Mouse (Mus musculus): ENCODE measurements around the gene Lbhd2.
A peak's percentile ranks its signal among the peaks of the same experiment; 100 is the strongest.

The Lbhd2 gene

GRCm38 (mm10) chr12:111385883-111386641, 20.5 kb upstream of the Lbhd2 start:
- DNase-seq (ENCODE audit: low read depth, low spot score), result no peak
- Histone ChIP-seq H3K27me3 (ENCODE audit: control insufficient read depth, insufficient read depth, low read length, poor library complexity, severe bottlenecking) (no peaks in the 10 kb centered on the region), H3K36me3 (ENCODE audit: control insufficient read depth, insufficient read depth, low read length, poor library complexity, severe bottlenecking) (no peaks in the 10 kb centered on the region)

GRCm38 (mm10) chr12:111386642-111387120, 19.9 kb upstream of the Lbhd2 start:
- Histone ChIP-seq H3K27me3 (ENCODE audit: control insufficient read depth, insufficient read depth, low read length, poor library complexity, severe bottlenecking) (no peaks in the 10 kb centered on the region), H3K36me3 (ENCODE audit: control insufficient read depth, insufficient read depth, low read length, poor library complexity, severe bottlenecking) (no peaks in the 10 kb centered on the region)
- no peak for DNase-seq (ENCODE audit: low read depth, low spot score)

GRCm38 (mm10) chr12:111387146-111387545, 19.5 kb upstream of the Lbhd2 start:
- no peaks in the 10 kb centered on the region for H3K27me3 ChIP-seq (ENCODE audit: control insufficient read depth, insufficient read depth, low read length, poor library complexity, severe bottlenecking)
- no peaks in the 10 kb centered on the region for H3K36me3 ChIP-seq (ENCODE audit: control insufficient read depth, insufficient read depth, low read length, poor library complexity, severe bottlenecking)
- DNase-seq (ENCODE audit: low read depth, low spot score), result no peak

GRCm38 (mm10) chr12:111394008-111394407, 12.6 kb upstream of the Lbhd2 start:
- DNase-seq (ENCODE audit: low read depth, low spot score), result no peak
- H3K36me3 ChIP-seq (ENCODE audit: control insufficient read depth, insufficient read depth, low read length, poor library complexity, severe bottlenecking), result no peaks in the 10 kb centered on the region
- H3K27me3 ChIP-seq (ENCODE audit: control insufficient read depth, insufficient read depth, low read length, poor library complexity, severe bottlenecking), result no peaks in the 10 kb centered on the region

GRCm38 (mm10) chr12:111396997-111397396, 9.6 kb upstream of the Lbhd2 start:
- no peaks in the 10 kb centered on the region for H3K27me3 ChIP-seq (ENCODE audit: control insufficient read depth, insufficient read depth, low read length, poor library complexity, severe bottlenecking)
- no peak for DNase-seq (ENCODE audit: low read depth, low spot score)
- H3K36me3 ChIP-seq (ENCODE audit: control insufficient read depth, insufficient read depth, low read length, poor library complexity, severe bottlenecking), result no peaks in the 10 kb centered on the region

GRCm38 (mm10) chr12:111401454-111402184, 5.0 kb upstream of the Lbhd2 start:
- peak; percentile 68 for DNase-seq (ENCODE audit: low read depth, low spot score)
- Histone ChIP-seq H3K27me3 (ENCODE audit: control insufficient read depth, insufficient read depth, low read length, poor library complexity, severe bottlenecking) (no peaks in the 10 kb centered on the region), H3K36me3 (ENCODE audit: control insufficient read depth, insufficient read depth, low read length, poor library complexity, severe bottlenecking) (no peaks in the 10 kb centered on the region)

- no peaks in the 10 kb centered on the region for H3K36me3 ChIP-seq (ENCODE audit: control insufficient read depth, insufficient read depth, low read length, poor library complexity, severe bottlenecking)
- no peaks in the 10 kb centered on the region for H3K27me3 ChIP-seq (ENCODE audit: control insufficient read depth, insufficient read depth, low read length, poor library complexity, severe bottlenecking)
- no peak for DNase-seq (ENCODE audit: low read depth, low spot score)
These were observed 1.7 kb upstream of the Lbhd2 start for GRCm38 (mm10) chr12:111404880-111405279.

- no peaks in the 10 kb centered on the region for H3K36me3 ChIP-seq (ENCODE audit: control insufficient read depth, insufficient read depth, low read length, poor library complexity, severe bottlenecking)
- no peaks in the 10 kb centered on the region for H3K27me3 ChIP-seq (ENCODE audit: control insufficient read depth, insufficient read depth, low read length, poor library complexity, severe bottlenecking)
- no peak for DNase-seq (ENCODE audit: low read depth, low spot score)
These were observed 3.0 kb downstream of the Lbhd2 start for GRCm38 (mm10) chr12:111409583-111409982.

- Histone ChIP-seq H3K36me3 (ENCODE audit: control insufficient read depth, insufficient read depth, low read length, poor library complexity, severe bottlenecking) (no peaks in the 10 kb centered on the region), H3K27me3 (ENCODE audit: control insufficient read depth, insufficient read depth, low read length, poor library complexity, severe bottlenecking) (no peaks in the 10 kb centered on the region)
- DNase-seq (ENCODE audit: low read depth, low spot score), result no peak
These were observed 5.2 kb downstream of the Lbhd2 start for GRCm38 (mm10) chr12:111411631-111412355.

GRCm38 (mm10) chr12:111412581-111413284, 6.1 kb downstream of the Lbhd2 start:
- no peaks in the 10 kb centered on the region for H3K36me3 ChIP-seq (ENCODE audit: control insufficient read depth, insufficient read depth, low read length, poor library complexity, severe bottlenecking)
- H3K27me3 ChIP-seq (ENCODE audit: control insufficient read depth, insufficient read depth, low read length, poor library complexity, severe bottlenecking), result no peaks in the 10 kb centered on the region
- DNase-seq (ENCODE audit: low read depth, low spot score), result no peak

GRCm38 (mm10) chr12:111413300-111413699, 6.7 kb downstream of the Lbhd2 start:
- Histone ChIP-seq H3K27me3 (ENCODE audit: control insufficient read depth, insufficient read depth, low read length, poor library complexity, severe bottlenecking) (no peaks in the 10 kb centered on the region), H3K36me3 (ENCODE audit: control insufficient read depth, insufficient read depth, low read length, poor library complexity, severe bottlenecking) (no peaks in the 10 kb centered on the region)
- peak; percentile 77 for DNase-seq (ENCODE audit: low read depth, low spot score)

- H3K36me3 ChIP-seq (ENCODE audit: control insufficient read depth, insufficient read depth, low read length, poor library complexity, severe bottlenecking), result no peaks in the 10 kb centered on the region
- H3K27me3 ChIP-seq (ENCODE audit: control insufficient read depth, insufficient read depth, low read length, poor library complexity, severe bottlenecking), result no peaks in the 10 kb centered on the region
- no peak for DNase-seq (ENCODE audit: low read depth, low spot score)
These were observed 10.5 kb downstream of the Lbhd2 start, which contains the start of gene Exoc3l4 for GRCm38 (mm10) chr12:111416921-111417779. Exoc3l4 (plus strand) TSS chr12:111417017.

GRCm38 (mm10) chr12:111419918-111420317, 13.3 kb downstream of the Lbhd2 start:
- Histone ChIP-seq H3K27me3 (ENCODE audit: control insufficient read depth, insufficient read depth, low read length, poor library complexity, severe bottlenecking) (0 out of 2 replicates have a peak, but pooled peaks cover 2% of the 10 kb centered on the region), H3K36me3 (ENCODE audit: control insufficient read depth, insufficient read depth, low read length, poor library complexity, severe bottlenecking) (no peaks in the 10 kb centered on the region)
- no peak for DNase-seq (ENCODE audit: low read depth, low spot score)

Measured in splenic B cell, adult 2 months (primary cell).